Mouse (Mus musculus): Measurements from ENCODE around the gene Pqlc2. TPM values are rescaled to one million over a fixed set of nuclear protein-coding genes. Genes with fewer than 3 reads are reported as not detected.

Gene Pqlc2
- polyA plus RNA-seq (2015; fragmentation: Nextera tagmentation; extraction: Ambion mirVana): 8.4 and 10.2 TPM in 2 replicates

GRCm38 (mm10) chr4:139310171-139310898, at the start of gene Pqlc2, which contains the start of gene Akr7a5:
Pqlc2 (minus strand) TSS chr4:139310708.
Akr7a5 (plus strand) TSS chr4:139310744.

GRCm38 (mm10) chr4:139351931-139352711, 41.6 kb upstream of the Pqlc2 start, which contains the start of the genes Mrto4, Emc1 and Ubr4:
Mrto4 (minus strand) TSS chr4:139352576.
Emc1 (plus strand) TSS chr4:139352587.
Ubr4 (plus strand) TSS chr4:139352609.

Small RNA genes within 50 kb of the gene (microRNA-seq; reads per million reads assigned to microRNA genes)
- gene Gm24245 (not detected), gene Gm25732 (not detected)

Other genes starting within 250 kb of the Pqlc2 start
- 0.05 TPM in 1 of 2 replicates, not detected in the other for gene Htr6, start 235.1 kb downstream of the Pqlc2 start, polyA plus RNA-seq (2015; fragmentation: Nextera tagmentation; extraction: Ambion mirVana)
- gene Nbl1, start 217.7 kb downstream of the Pqlc2 start, polyA plus RNA-seq (2015; fragmentation: Nextera tagmentation; extraction: Ambion mirVana): 101 and 105 TPM in 2 replicates
- gene Minos1, start 179.6 kb downstream of the Pqlc2 start, polyA plus RNA-seq (2015; fragmentation: Nextera tagmentation; extraction: Ambion mirVana): 455 and 505 TPM in 2 replicates
- gene Capzb, start 117.8 kb downstream of the Pqlc2 start, polyA plus RNA-seq (2015; fragmentation: Nextera tagmentation; extraction: Ambion mirVana): 432 and 489 TPM in 2 replicates
- gene Akr7a5, start within 50 bp of the Pqlc2 start, polyA plus RNA-seq (2015; fragmentation: Nextera tagmentation; extraction: Ambion mirVana): 47.6 and 49.5 TPM in 2 replicates
- 50.8 and 58.6 TPM in 2 replicates for gene Mrto4, start 41.9 kb upstream of the Pqlc2 start, polyA plus RNA-seq (2015; fragmentation: Nextera tagmentation; extraction: Ambion mirVana)
- gene Emc1, start 41.9 kb upstream of the Pqlc2 start, polyA plus RNA-seq (2015; fragmentation: Nextera tagmentation; extraction: Ambion mirVana): 10.6 and 13.1 TPM in 2 replicates
- gene Ubr4, start 41.9 kb upstream of the Pqlc2 start, polyA plus RNA-seq (2015; fragmentation: Nextera tagmentation; extraction: Ambion mirVana): 40.9 and 42.9 TPM in 2 replicates
- gene Iffo2, start 219.8 kb upstream of the Pqlc2 start, polyA plus RNA-seq (2015; fragmentation: Nextera tagmentation; extraction: Ambion mirVana): 3.7 and 4.3 TPM in 2 replicates